Mouse (Mus musculus): ENCODE results near the gene Sgms2.

Gene Sgms2

DNA sequence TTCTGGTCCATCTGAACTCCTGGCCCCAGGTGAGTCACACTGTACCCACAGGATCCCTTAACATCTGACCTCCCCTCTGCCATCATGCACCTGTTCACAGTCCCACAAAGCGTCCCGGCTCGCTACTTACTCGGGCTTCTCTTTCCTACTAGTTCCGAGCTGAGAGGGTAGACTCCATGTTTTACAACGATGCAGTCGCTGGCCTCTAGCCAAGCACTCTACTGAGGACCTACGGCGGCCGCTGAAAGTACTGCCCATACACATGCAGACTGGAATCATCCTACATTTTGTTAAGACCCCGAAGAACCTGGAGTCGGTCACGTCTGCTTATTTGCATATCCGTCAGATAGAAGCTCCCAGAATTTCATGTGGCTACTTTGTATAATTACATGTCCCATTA is 127.6 kb downstream of the Sgms2 start:
- in situ Hi-C loops (cut with MboI, MseI) = loop anchor here (25.0 kb wide), 1 partner anchor 449 kb away; no protein-coding TSS in a partner anchor

- in situ Hi-C loops (cut with MboI, MseI) = loop anchor here (25.0 kb wide), 1 partner anchor 450 kb away; no protein-coding TSS in a partner anchor
Observed at GRCm38 (mm10) chr3:131361960-131362359, 129.3 kb downstream of the Sgms2 start.

GRCm38 (mm10) chr3:131359011-131359410 is 132.2 kb downstream of the Sgms2 start:
- in situ Hi-C loops (cut with MboI, MseI) = loop anchor here (25.0 kb wide), 1 partner anchor 453 kb away; no protein-coding TSS in a partner anchor

- in situ Hi-C loops (cut with MboI, MseI) = loop anchor here (25.0 kb wide), 1 partner anchor 454 kb away; no protein-coding TSS in a partner anchor
Observed at GRCm38 (mm10) chr3:131358205-131358604, 133.0 kb downstream of the Sgms2 start.

GRCm38 (mm10) chr3:131357643-131358042 is 133.6 kb downstream of the Sgms2 start:
- in situ Hi-C loops (cut with MboI, MseI) = loop anchor here (25.0 kb wide), 1 partner anchor 455 kb away; no protein-coding TSS in a partner anchor

DNA sequence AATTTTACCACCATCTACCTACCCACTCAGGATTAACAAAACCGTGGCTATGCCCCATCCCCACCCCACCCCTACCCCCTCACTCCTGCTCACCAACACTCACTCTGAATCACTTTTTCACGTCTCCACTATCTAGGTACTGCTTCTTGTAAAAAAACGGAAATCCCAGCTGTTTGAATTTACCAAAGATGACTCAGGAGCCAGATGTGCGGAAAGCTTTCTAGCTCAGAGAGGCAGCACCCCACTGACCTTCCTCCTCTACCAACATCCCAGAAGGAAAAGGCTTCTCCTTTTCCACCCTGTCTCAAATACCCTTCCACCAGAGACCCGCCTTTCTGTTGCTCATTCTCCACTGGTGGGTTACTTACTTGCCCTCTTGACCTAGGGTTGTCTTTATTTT is 135.2 kb downstream of the Sgms2 start:
- in situ Hi-C loops (cut with MboI, MseI) = loop anchor here (25.0 kb wide), 1 partner anchor 456 kb away; no protein-coding TSS in a partner anchor

- in situ Hi-C loops (cut with MboI, MseI) = loop anchor here (25.0 kb wide), 1 partner anchor 462 kb away; no protein-coding TSS in a partner anchor
Observed at GRCm38 (mm10) chr3:131350539-131350938, 140.7 kb downstream of the Sgms2 start.

DNA sequence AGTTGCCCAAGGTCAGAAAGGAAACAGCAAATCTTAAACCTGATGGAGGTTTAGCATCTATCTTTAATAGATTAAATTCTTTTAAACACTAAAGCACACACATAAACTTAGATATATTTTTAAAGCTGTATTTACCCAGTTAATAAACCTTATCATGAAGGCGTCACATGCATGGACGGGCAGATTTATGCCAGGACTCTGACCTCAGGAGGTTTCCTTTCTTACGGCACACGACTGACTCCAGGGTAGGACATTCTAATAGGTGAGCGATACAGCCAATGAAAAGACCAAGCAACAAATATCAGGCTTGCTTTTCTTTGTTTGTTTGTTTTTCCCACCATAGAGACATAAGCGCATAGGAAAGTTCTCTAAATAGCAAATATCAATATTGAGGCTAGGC is 142.2 kb downstream of the Sgms2 start:
- in situ Hi-C loops (cut with MboI, MseI) = loop anchor here (25.0 kb wide), 1 partner anchor 1363 kb away; no protein-coding TSS in a partner anchor

DNA sequence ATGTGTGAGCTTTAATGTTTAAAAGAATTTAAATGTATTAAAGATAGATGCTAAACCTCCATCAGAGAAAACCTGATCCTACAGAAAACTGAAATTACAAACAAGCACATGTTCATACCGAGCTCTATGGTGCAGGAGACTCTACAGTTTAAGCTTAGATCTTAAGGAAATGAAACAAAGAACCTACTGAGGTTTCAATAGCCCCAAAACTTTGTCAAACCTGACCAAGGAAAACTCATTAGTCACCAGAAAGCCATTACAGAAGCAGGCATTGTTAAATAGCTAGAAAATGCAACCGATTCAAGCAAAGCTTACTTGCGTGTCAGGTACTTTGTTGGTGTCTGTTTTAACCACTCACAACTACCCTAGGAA is 142.6 kb downstream of the Sgms2 start:
- in situ Hi-C loops (cut with MboI, MseI) = loop anchor here (25.0 kb wide), 1 partner anchor 1364 kb away; no protein-coding TSS in a partner anchor

GRCm38 (mm10) chr3:131347831-131348578 is 143.2 kb downstream of the Sgms2 start:
- in situ Hi-C loops (cut with MboI, MseI) = loop anchor here (25.0 kb wide), 1 partner anchor 1364 kb away; no protein-coding TSS in a partner anchor

DNA sequence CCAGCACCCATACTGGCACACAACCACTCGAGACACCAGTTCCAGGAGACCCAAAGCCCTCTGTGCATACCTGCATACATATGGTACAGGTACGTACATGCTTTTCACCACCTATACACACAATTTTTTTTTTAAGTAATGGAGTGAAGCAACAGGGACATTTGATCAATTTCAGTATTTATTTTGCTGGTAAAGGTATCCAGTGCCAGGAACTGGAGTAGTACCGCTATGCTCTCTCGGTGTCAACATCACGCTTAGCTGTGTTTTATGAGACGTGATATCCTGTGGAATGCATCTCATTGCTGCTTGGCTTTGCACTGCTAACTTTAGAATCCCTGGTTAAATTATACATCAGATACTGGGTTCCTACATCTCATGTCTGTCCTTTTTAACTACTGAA is 145.3 kb downstream of the Sgms2 start:
- in situ Hi-C loops (cut with MboI, MseI) = loop anchor here (25.0 kb wide), 1 partner anchor 1366 kb away; no protein-coding TSS in a partner anchor

DNA sequence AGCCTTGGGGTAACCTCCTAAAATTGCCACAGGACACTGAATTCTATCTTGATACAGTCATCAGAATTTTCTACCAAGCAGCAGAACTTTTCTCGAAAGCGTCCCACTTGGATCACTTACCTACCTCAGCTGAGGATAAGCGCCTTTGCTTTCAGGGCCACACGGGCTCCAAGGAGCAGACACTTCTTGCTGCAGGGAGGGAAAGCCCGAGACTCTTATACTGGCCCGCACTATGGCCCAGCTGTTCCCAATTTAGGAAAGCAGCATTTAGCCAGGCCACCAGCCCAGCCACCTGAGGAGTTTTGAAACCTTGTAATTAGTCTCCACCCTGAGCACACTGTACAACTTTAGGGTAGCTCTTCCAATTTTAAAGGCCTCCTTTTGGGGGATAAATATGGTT is 147.9 kb downstream of the Sgms2 start:
- in situ Hi-C loops (cut with MboI, MseI) = loop anchor here (25.0 kb wide), 1 partner anchor 1369 kb away; no protein-coding TSS in a partner anchor

- in situ Hi-C loops (cut with MboI, MseI) = loop anchor here (25.0 kb wide), 1 partner anchor 1371 kb away; no protein-coding TSS in a partner anchor
Observed at GRCm38 (mm10) chr3:131340885-131341284, 150.3 kb downstream of the Sgms2 start.

- in situ Hi-C loops (cut with MboI, MseI) = loop anchor here (25.0 kb wide), 1 partner anchor 1373 kb away; no protein-coding TSS in a partner anchor
Observed at GRCm38 (mm10) chr3:131339280-131339679, 151.9 kb downstream of the Sgms2 start.

- in situ Hi-C loops (cut with MboI, MseI) = loop anchor here (25.0 kb wide), 1 partner anchor 1375 kb away; no protein-coding TSS in a partner anchor
Observed at GRCm38 (mm10) chr3:131337749-131338148, 153.5 kb downstream of the Sgms2 start.

- in situ Hi-C loops (cut with MboI, MseI) = loop anchor here (25.0 kb wide), 1 partner anchor 1376 kb away; no protein-coding TSS in a partner anchor
Observed at GRCm38 (mm10) chr3:131336629-131337028, 154.6 kb downstream of the Sgms2 start.

- in situ Hi-C loops (cut with MboI, MseI) = loop anchor here (25.0 kb wide), 1 partner anchor 1377 kb away; no protein-coding TSS in a partner anchor
Observed at GRCm38 (mm10) chr3:131335117-131335547, 156.1 kb downstream of the Sgms2 start.

GRCm38 (mm10) chr3:131327189-131327588 is 164.0 kb downstream of the Sgms2 start:
- in situ Hi-C loops (cut with MboI, MseI) = loop anchor here (5.0 to 25.0 kb wide), 2 partner anchors 225 to 1385 kb away; no protein-coding TSS in a partner anchor

DNA sequence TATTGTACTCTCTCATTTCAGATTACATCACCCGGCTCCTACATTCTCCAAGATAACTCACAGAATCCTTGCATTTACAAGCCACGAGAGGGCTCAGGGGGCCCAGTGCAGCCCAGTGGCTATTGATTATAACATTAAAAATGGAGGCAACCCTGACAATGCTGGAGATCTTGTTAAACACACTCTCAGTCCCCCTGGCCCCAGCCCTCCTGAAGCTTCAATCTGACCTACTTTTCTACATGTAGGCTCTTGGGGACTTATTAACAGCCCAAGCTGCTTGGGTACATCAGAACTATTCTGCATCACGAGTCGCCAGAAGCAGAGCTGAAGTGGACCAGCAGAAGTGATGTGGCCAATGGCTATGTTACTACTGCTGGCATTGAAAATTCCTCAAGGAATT is 164.6 kb downstream of the Sgms2 start:
- in situ Hi-C loops (cut with MboI, MseI) = loop anchor here (5.0 to 25.0 kb wide), 2 partner anchors 226 to 1386 kb away; no protein-coding TSS in a partner anchor

DNA sequence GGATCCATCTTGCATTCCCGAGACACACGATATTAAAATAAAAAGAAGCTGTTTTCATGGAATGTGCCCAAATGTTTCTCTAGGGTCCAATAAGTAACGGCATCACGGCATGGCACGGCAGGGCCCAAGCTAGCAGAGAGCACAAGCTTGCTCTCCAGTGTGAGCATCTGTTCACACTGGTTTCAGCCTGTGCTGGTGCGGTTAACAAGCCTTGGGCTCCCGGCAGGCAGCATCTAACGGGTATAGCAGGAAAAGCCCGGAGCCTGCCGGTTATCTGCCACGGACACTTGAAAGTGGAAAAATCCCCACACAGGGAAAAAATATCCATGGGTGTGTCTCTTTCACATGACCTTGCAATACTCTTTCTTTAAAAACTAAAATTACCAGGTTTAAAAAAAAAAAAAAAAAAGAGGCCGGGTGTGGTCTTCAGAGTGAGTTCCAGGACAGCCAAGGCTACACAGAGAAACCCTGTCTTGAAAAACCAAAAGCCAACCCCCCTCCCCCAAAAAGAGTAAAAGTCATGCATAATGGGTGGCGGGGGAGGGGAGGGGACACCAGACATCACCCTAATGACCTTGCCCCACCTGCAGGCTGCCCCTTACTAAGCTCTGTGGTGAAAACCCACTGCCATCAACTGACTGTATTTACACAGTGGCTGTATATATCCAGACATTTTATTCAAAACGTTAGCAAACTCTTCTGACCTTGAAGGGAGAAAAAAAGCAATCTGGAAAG is 169.0 kb downstream of the Sgms2 start:
- in situ Hi-C loops (cut with MboI, MseI) = no loop called here

- in situ Hi-C loops (cut with MboI, MseI) = no loop called here
Observed at GRCm38 (mm10) chr3:131320184-131320583, 171.0 kb downstream of the Sgms2 start.

Data from regulatory T cell (primary cell).